Mouse (Mus musculus) hindbrain, embryonic 13.5 days (tissue): ENCODE measurements at regions not wholly inside any gene's neighbourhood (a gene's known extent, or its start where the extent isn't known, plus 50 kb on each side); places are given as distances from the start of the nearest gene placed in this dataset.

Source experiments
- ATAC-seq: fragments of 200-750 bp; cut with Nextera tagmentation; 2 replicates; pipeline ENCODE4 v1.8.0; 2017; ENCODE audit warnings: moderate TSS enrichment; ENCODE audit not compliant: low FRiP score
- H3K27ac ChIP-seq: fragments of 300-500 bp; sonication (generic); 2 replicates; pipeline ENCODE4 v1.5.1; 2015; ENCODE audit warnings: inconsistent platforms, mild to moderate bottlenecking, moderate library complexity
- H3K27me3 ChIP-seq: fragments of 300-500 bp; sonication (generic); 2 replicates; pipeline ENCODE4 v1.6.1; 2015; ENCODE audit warnings: mild to moderate bottlenecking, inconsistent platforms
- H3K36me3 ChIP-seq: fragments of 300-500 bp; sonication (generic); 2 replicates; pipeline ENCODE4 v1.6.1; 2015; ENCODE audit warnings: mild to moderate bottlenecking, inconsistent platforms
- H3K4me1 ChIP-seq: fragments of 300-500 bp; sonication (generic); replicated peaks from 2 replicates; pipeline ENCODE4 v1.6.1; 2015; ENCODE audit warnings: inconsistent platforms
- H3K4me2 ChIP-seq: fragments of 300-500 bp; sonication (generic); 2 replicates; pipeline ENCODE4 v1.6.1; 2015; ENCODE audit warnings: inconsistent platforms, mild to moderate bottlenecking, moderate library complexity
- H3K4me3 ChIP-seq: fragments of 300-500 bp; sonication (generic); 2 replicates; pipeline ENCODE4 v1.5.1; 2015; ENCODE audit warnings: mild to moderate bottlenecking, inconsistent platforms
- H3K9ac ChIP-seq: fragments of 300-500 bp; sonication (generic); 2 replicates; pipeline ENCODE4 v1.6.1; 2015; ENCODE audit warnings: mild to moderate bottlenecking, inconsistent platforms
- H3K9me3 ChIP-seq: fragments of 300-500 bp; sonication (generic); 2 replicates; pipeline ENCODE4 v1.6.1; 2016; ENCODE audit warnings: inconsistent platforms
- WGBS: fragments of 180-500 bp; shearing (Covaris S2); methylation state at CpG from one replicate; pipeline ENCODE4 v1.1.7; 2015; 5-methylcytosine and 5-hydroxymethylcytosine counted together

GRCm38 (mm10) chr7:68929669-68930068, 180.6 kb upstream of the Arrdc4 start:
- ATAC-seq, result no peak
- Histone ChIP-seq H3K4me1 (peaks cover 5% of the 10 kb centered on the region; the same call in 1 of the 2 replicates), H3K9me3 (no peaks in the 10 kb centered on the region), H3K4me2 (no peak overlapping the region), H3K4me3 (no peak overlapping the region), H3K27me3 (no peaks in the 10 kb centered on the region), H3K9ac (no peak overlapping the region), H3K27ac (no peak overlapping the region), H3K36me3 (no peaks in the 10 kb centered on the region)
- WGBS, result 89% methylated on average over 4 of the region's 4 CpGs

- ATAC-seq, result no peak
- Histone ChIP-seq H3K9me3 (no peaks in the 10 kb centered on the region), H3K27ac (no peak overlapping the region), H3K4me2 (no peak overlapping the region), H3K9ac (no peak overlapping the region), H3K4me3 (no peak overlapping the region), H3K27me3 (no peaks in the 10 kb centered on the region), H3K4me1 (peaks cover under 1% of the 10 kb centered on the region; the same call in 1 of the 2 replicates), H3K36me3 (no peaks in the 10 kb centered on the region)
- WGBS, result 61% methylated on average over 4 of the region's 4 CpGs
Observed at GRCm38 (mm10) chr7:68925640-68926039, 176.6 kb upstream of the Arrdc4 start.

DNA sequence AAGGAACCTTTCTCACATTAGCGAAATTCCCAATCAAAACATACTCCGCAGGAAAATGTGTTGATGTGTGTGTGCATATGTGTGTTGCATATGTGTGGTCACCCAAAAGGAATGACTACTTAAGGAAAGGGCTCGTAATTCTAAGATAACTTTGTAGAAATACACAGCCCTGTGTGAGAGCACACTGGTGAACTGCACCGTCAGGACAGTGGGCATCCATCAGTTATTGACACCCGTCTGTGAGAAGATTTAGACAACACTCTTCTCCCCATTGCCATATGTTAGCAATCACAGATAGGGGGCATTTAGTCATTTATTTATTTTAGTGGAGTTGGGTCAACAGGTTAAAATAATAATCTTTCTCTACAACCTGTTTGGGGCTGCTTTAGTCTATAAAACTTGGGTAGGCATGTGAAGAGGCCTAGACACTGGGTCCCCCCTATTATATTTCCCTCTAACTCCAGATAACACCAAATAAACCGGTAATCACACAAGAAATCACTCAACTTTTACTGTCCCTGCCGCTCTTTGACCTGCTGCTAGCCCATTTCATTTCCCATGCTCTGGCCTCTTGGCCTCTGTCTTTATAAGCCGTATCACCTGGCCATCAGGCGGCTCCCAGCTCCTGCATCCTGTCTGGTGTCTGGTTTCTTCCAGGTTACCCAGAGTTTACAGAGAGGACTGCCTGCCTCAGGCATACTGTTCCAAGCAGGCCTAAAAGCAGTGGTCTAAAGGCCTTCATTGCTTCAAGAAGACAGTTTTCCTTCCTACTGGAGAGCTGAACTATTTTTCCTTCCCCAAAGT, 169.8 kb upstream of the Arrdc4 start:
- Histone ChIP-seq H3K27me3 (no peaks in the 10 kb centered on the region), H3K9ac (no peak overlapping the region), H3K27ac (no peak overlapping the region), H3K4me1 (no peaks in the 10 kb centered on the region), H3K4me3 (no peak overlapping the region), H3K36me3 (no peaks in the 10 kb centered on the region), H3K4me2 (no peak overlapping the region), H3K9me3 (no peaks in the 10 kb centered on the region)
- ATAC-seq, result no peak
- WGBS, result 86% methylated on average over 9 of the region's 9 CpGs

DNA sequence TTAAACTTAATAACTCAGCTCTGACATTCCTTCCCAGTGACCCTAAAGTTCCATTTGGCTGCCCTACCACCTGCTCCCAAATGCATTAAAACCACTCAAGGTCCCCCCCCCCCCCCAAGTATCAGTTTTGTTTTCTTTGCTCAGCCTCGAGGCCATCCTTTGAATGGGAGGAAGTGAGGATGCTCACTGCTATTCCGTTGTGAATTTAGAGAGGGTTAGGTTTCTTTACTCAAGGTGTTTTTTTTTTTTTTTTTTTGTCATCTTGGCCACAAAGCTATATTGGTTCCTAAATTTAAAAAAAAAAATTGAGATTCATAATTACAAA, 168.8 kb upstream of the Arrdc4 start:
- H3K27ac ChIP-seq, result no peak overlapping the region
- H3K27me3 ChIP-seq, result no peaks in the 10 kb centered on the region
- WGBS, result 39% methylated on average over 2 of the region's 2 CpGs
- H3K36me3 ChIP-seq, result no peaks in the 10 kb centered on the region
- no peaks in the 10 kb centered on the region for H3K4me1 ChIP-seq
- no peaks in the 10 kb centered on the region for H3K9me3 ChIP-seq
- H3K4me3 ChIP-seq, result no peak overlapping the region
- no peak overlapping the region for H3K9ac ChIP-seq
- H3K4me2 ChIP-seq, result no peak overlapping the region
- ATAC-seq, result no peak

DNA sequence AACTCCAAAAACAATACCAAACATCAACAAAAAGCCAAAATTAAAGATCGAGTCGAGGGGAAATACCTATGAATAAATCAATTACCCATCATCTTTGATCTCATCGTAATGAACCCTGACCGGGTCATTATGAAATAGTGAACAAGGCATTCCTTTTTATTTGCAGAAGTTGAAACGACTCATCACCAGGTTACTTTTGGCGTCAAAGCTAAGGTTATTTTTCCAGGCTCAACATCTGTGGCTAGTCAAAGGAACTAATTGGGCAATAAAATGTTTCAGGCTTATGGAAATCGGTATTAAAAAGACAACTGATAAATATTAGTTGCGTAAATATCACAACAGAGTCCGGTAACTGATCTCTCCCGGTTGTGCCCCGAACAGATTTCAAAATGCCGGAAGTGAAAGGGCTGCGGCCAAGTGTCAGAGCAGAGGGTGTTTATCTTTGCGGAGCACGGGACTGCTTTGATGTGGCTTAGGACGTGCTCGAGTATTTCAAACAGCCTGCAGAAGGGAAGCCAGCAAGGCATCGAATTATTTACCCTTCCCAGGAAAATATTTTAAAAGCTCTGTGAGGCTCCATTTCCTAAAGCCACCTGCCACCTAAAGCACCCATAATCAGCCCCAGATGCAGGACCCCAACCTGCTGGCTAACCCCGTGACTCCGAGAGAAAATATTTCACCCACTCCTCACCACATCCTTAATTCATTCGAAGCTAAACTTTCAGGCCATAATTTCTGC, 168.3 kb upstream of the Arrdc4 start:
- WGBS, result 72% methylated on average over 21 of the region's 21 CpGs
- no peak for ATAC-seq
- no peak overlapping the region for H3K9ac ChIP-seq
- H3K4me2 ChIP-seq, result no peak overlapping the region
- H3K4me3 ChIP-seq, result no peak overlapping the region
- H3K27ac ChIP-seq, result no peak overlapping the region
- H3K4me1 ChIP-seq, result no peaks in the 10 kb centered on the region
- H3K36me3 ChIP-seq, result no peaks in the 10 kb centered on the region
- no peaks in the 10 kb centered on the region for H3K9me3 ChIP-seq
- no peaks in the 10 kb centered on the region for H3K27me3 ChIP-seq

- Histone ChIP-seq H3K9ac (no peak overlapping the region), H3K4me2 (no peak overlapping the region), H3K36me3 (no peaks in the 10 kb centered on the region), H3K4me1 (no peaks in the 10 kb centered on the region), H3K9me3 (no peaks in the 10 kb centered on the region), H3K4me3 (no peak overlapping the region), H3K27me3 (no peaks in the 10 kb centered on the region), H3K27ac (no peak overlapping the region)
- 88% methylated on average over 9 of the region's 9 CpGs for WGBS
- ATAC-seq, result no peak
Observed at GRCm38 (mm10) chr7:68915976-68916375, 166.9 kb upstream of the Arrdc4 start.

DNA sequence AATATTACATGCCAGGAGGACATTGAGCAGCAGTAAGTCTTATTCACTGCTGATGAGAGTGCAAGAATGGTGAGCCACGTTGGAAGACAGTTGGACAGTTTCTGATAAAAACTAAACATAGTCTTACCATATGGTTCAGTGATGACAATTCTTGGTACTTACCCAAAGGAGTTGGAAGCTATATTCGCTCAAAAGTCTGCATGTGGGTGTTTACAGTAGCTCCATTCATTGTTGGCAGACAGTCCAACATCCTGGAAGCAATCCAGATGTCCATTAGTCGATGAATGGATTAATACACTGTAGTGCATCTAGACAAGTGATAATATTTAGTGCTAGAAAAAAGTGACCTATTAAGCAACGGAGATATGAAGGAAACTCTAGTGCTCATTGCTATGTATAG, 165.3 kb upstream of the Arrdc4 start:
- Histone ChIP-seq H3K4me3 (no peak overlapping the region), H3K4me1 (no peaks in the 10 kb centered on the region), H3K9ac (no peak overlapping the region), H3K4me2 (no peak overlapping the region), H3K27me3 (no peaks in the 10 kb centered on the region), H3K9me3 (no peaks in the 10 kb centered on the region), H3K36me3 (no peaks in the 10 kb centered on the region), H3K27ac (no peak overlapping the region)
- no peak for ATAC-seq
- WGBS, result 73% methylated on average over 4 of the region's 4 CpGs

DNA sequence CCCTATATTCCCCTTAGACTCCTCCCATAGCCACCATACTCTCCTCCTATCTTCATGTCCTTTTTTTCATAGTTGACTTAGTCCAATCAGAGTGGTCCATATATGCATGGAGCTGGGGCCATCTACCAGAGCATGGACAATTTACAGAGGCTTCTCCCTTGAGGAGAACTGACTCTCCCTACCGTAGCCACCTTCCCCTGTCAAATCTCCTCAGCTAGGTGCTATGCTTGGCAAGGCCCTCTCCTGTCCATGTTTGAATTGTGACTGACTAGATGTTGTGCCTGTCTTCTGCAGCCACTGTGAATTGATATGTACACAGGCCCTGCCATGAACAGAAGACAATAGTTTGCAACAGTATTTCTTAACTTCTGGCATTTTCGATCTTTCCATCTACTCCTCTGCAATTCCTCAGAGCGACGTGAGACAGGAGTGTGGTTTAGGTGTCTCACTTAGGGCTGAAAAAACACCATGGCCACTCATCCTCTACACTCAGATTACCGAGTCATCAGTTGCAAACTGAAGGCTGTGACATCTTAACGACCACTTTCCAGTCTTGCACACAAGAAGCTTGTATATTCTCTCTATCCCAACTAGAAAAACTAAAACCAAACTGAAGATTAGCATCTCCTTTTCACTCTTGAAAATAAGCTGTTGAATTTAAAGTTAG, 163.1 kb upstream of the Arrdc4 start:
- Histone ChIP-seq H3K36me3 (no peaks in the 10 kb centered on the region), H3K9ac (no peak overlapping the region), H3K4me2 (no peak overlapping the region), H3K27me3 (no peaks in the 10 kb centered on the region), H3K4me1 (peaks cover 15% of the 10 kb centered on the region), H3K4me3 (no peak overlapping the region), H3K9me3 (no peaks in the 10 kb centered on the region), H3K27ac (no peak overlapping the region)
- no peak for ATAC-seq
- WGBS, result 87% methylated on average over 6 of the region's 6 CpGs

DNA sequence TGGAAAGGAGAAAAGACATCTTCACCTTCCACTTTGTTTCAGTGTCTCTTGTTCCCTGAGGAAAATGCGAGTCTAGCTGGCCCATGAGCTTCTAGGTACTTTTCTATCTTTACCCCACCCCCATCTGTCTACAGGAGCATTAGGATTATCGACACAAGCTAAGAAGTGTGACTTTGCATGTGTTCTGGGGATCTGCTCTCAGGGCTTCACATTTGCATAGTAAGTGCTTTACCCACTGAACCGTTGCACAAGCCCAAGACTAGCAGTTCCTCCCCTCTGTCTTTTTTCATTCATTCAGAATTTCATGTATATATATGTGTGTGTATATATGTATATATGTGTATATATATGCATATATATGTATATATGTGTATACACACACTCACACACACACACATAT, 162.5 kb upstream of the Arrdc4 start:
- peaks cover 15% of the 10 kb centered on the region for H3K4me1 ChIP-seq
- ATAC-seq, result no peak
- 79% methylated on average over 3 of the region's 3 CpGs for WGBS
- no peak overlapping the region for H3K9ac ChIP-seq
- H3K4me2 ChIP-seq, result no peak overlapping the region
- no peak overlapping the region for H3K27ac ChIP-seq
- H3K27me3 ChIP-seq, result no peaks in the 10 kb centered on the region
- no peak overlapping the region for H3K4me3 ChIP-seq
- H3K36me3 ChIP-seq, result no peaks in the 10 kb centered on the region
- H3K9me3 ChIP-seq, result no peaks in the 10 kb centered on the region

GRCm38 (mm10) chr7:68909694-68910093, 160.7 kb upstream of the Arrdc4 start:
- Histone ChIP-seq H3K27me3 (no peaks in the 10 kb centered on the region), H3K9me3 (no peaks in the 10 kb centered on the region), H3K9ac (no peak overlapping the region), H3K4me1 (peaks cover 15% of the 10 kb centered on the region), H3K4me2 (no peak overlapping the region), H3K36me3 (no peaks in the 10 kb centered on the region), H3K27ac (no peak overlapping the region), H3K4me3 (no peak overlapping the region)
- WGBS, result 89% methylated on average over 1 of the region's 1 CpGs
- ATAC-seq, result no peak

DNA sequence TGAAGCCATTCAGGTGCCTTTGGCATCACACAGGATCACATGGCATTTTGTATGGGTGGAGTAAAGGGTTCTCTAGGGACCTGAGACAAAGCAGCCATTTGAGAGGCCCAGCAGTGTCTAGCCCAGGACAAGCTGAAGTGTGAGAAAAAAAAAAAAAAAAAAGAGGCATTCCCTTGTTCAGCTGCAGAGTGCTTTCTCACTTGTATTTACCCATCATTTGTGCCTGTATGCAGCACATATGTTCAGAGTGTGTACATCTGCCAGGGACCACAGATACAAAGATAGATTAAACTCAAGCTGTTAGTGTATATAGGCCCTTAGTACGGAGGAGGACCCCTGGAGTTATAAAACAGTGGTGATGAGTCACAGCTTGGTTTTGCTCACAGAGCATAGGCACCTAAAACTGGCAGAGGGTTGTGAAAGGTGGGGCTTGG, 159.4 kb upstream of the Arrdc4 start:
- Histone ChIP-seq H3K9me3 (no peaks in the 10 kb centered on the region), H3K9ac (no peak overlapping the region), H3K4me2 (no peak overlapping the region), H3K4me3 (no peak overlapping the region), H3K27ac (no peak overlapping the region), H3K36me3 (no peaks in the 10 kb centered on the region), H3K4me1 (peaks cover 15% of the 10 kb centered on the region), H3K27me3 (no peaks in the 10 kb centered on the region)
- WGBS, result 41% methylated on average over 1 of the region's 1 CpGs
- ATAC-seq, result peak; percentile 80

- peak; percentile 55; the same call in 1 of the 2 replicates for ATAC-seq
- Histone ChIP-seq H3K27me3 (no peaks in the 10 kb centered on the region), H3K4me3 (no peak overlapping the region), H3K36me3 (no peaks in the 10 kb centered on the region), H3K4me2 (no peak overlapping the region), H3K4me1 (peaks cover 15% of the 10 kb centered on the region), H3K27ac (no peak overlapping the region), H3K9ac (no peak overlapping the region), H3K9me3 (no peaks in the 10 kb centered on the region)
- WGBS, result 67% methylated on average over 7 of the region's 7 CpGs
Observed at GRCm38 (mm10) chr7:68907867-68908266, 158.8 kb upstream of the Arrdc4 start.
